8 mouse cellular contexts compared by ENCODE assay signal in genomic region chr16:3351508-3352046, GRCm38 (mm10).
DNase-seq lines count a peak whose midpoint lies in the region; ATAC-seq and TF ChIP-seq lines count a peak whose summit lies in the region.
"Not testable (repeated sequence)": the region's sequence is repeated elsewhere in the genome, so short reads cannot be mapped to it uniquely, and the experiment has no call there.

No protein-coding gene starts in this region.

- not testable (repeated sequence) for H3K4me2 ChIP-seq in forebrain, embryonic 14.5 days (ENCODE audit: low read length); heart, postnatal 0 days (ENCODE audit: low read depth, low read length); liver, embryonic 14.5 days (ENCODE audit: low read depth); midbrain, embryonic 16.5 days (ENCODE audit: low read length); stomach, embryonic 16.5 days (ENCODE audit: low read depth, low read length)

- not testable (repeated sequence) for H3K9ac ChIP-seq in forebrain, embryonic 14.5 days (ENCODE audit: low read length); heart, postnatal 0 days (replicated peaks; ENCODE audit: low read depth, low read length); liver, embryonic 14.5 days (replicated peaks); midbrain, embryonic 16.5 days (ENCODE audit: low read depth, low read length); stomach, embryonic 16.5 days (ENCODE audit: low read length)

- not testable (repeated sequence) for H3K27me3 ChIP-seq in forebrain, embryonic 14.5 days (replicated peaks; ENCODE audit: control insufficient read depth, insufficient read depth, low read length); heart, postnatal 0 days (ENCODE audit: control insufficient read depth, insufficient read depth, low read length); liver, embryonic 14.5 days (ENCODE audit: control insufficient read depth, insufficient read depth, low read length); midbrain, embryonic 16.5 days (ENCODE audit: control insufficient read depth, insufficient read depth, low read depth, low read length); stomach, embryonic 16.5 days (ENCODE audit: control insufficient read depth, insufficient read depth, low read length)

- WGBS in forebrain, embryonic 14.5 days, result 78% methylated on average over 3 of the region's 3 CpGs
- 67% methylated on average over 3 of the region's 3 CpGs for WGBS in heart, postnatal 0 days
- 62% methylated on average over 3 of the region's 3 CpGs for WGBS in liver, embryonic 14.5 days (ENCODE audit: insufficient replicate concordance)
- WGBS in midbrain, embryonic 16.5 days, result 79% methylated on average over 3 of the region's 3 CpGs
- 77% methylated on average over 3 of the region's 3 CpGs for WGBS in stomach, embryonic 16.5 days

- not testable (repeated sequence) for H3K4me3 ChIP-seq in forebrain, embryonic 14.5 days (ENCODE audit: low read depth, low read length); heart, postnatal 0 days (ENCODE audit: low read depth, low read length); liver, embryonic 14.5 days (ENCODE audit: insufficient read depth in 1 of 2, low read depth in 2 of 2, low read length in 2 of 2); midbrain, embryonic 16.5 days (ENCODE audit: low read depth, low read length); stomach, embryonic 16.5 days (replicated peaks; ENCODE audit: low read length)

- H3K4me1 ChIP-seq in forebrain, embryonic 14.5 days (ENCODE audit: control insufficient read depth, insufficient read depth, low read length); heart, postnatal 0 days (ENCODE audit: control insufficient read depth, insufficient read depth); liver, embryonic 14.5 days (replicated peaks; ENCODE audit: control insufficient read depth in 2 of 2, insufficient read depth in 2 of 2, low read length in 1 of 2); midbrain, embryonic 16.5 days (ENCODE audit: control insufficient read depth, insufficient read depth, low read length); stomach, embryonic 16.5 days (ENCODE audit: control insufficient read depth, insufficient read depth, low read length): not testable (repeated sequence)

- 0 out of 2 replicates have a peak, but pooled peaks have one; percentile 63 for ATAC-seq in forebrain, embryonic 14.5 days
- peak; percentile 75; the same call in 1 of the 2 replicates for ATAC-seq in heart, postnatal 0 days (ENCODE audit: insufficient read depth, low read depth)
- peak; percentile 78 for ATAC-seq in liver, embryonic 14.5 days (ENCODE audit: insufficient read depth)
- ATAC-seq in midbrain, embryonic 16.5 days, result peak; percentile 80
- peak; percentile 80 for ATAC-seq in stomach, embryonic 16.5 days (ENCODE audit: insufficient read depth, low FRiP score)

- not testable (repeated sequence) for H3K36me3 ChIP-seq in forebrain, embryonic 14.5 days (ENCODE audit: control insufficient read depth, insufficient read depth, low read length); heart, postnatal 0 days (replicated peaks; ENCODE audit: control insufficient read depth, insufficient read depth, low read length); liver, embryonic 14.5 days (replicated peaks; ENCODE audit: control insufficient read depth, insufficient read depth, low read depth); midbrain, embryonic 16.5 days (ENCODE audit: control insufficient read depth, insufficient read depth, low read length); stomach, embryonic 16.5 days (ENCODE audit: control insufficient read depth, insufficient read depth, low read length)

- peak; percentile 7 for DNase-seq in CD4-positive, CD25-positive, alpha-beta regulatory T cell, adult 2 months (ENCODE audit: low read depth, low spot score)
- peak; percentile 29 for DNase-seq in c-Kit-positive CD71-positive TER-119-positive erythroid progenitor cells, embryonic 14.5 days (ENCODE audit: low spot score)
- DNase-seq in forebrain, embryonic 14.5 days (ENCODE audit: low spot score); heart, postnatal 0 days (ENCODE audit: low spot score); liver, embryonic 14.5 days (ENCODE audit: low read depth in 3 of 3, low spot score in 3 of 3): not testable (repeated sequence)
- peak; percentile 76 for DNase-seq in kidney, postnatal 10 days

- H3K9me3 ChIP-seq in forebrain, embryonic 14.5 days (replicated peaks; ENCODE audit: control insufficient read depth, low read length); heart, postnatal 0 days (replicated peaks; ENCODE audit: control insufficient read depth, low read length); liver, embryonic 14.5 days (ENCODE audit: control insufficient read depth, low read length); midbrain, embryonic 16.5 days (replicated peaks; ENCODE audit: control insufficient read depth, low read length, poor library complexity, severe bottlenecking); stomach, embryonic 16.5 days (replicated peaks; ENCODE audit: control insufficient read depth, low read length): not testable (repeated sequence)

- TF ChIP-seq EP300 in heart, postnatal 0 days (IDR thresholded peaks at IDR 0.05; ENCODE audit: low read depth); liver, embryonic 14.5 days (IDR thresholded peaks at IDR 0.05; ENCODE audit: low read depth): not testable (repeated sequence)

- not testable (repeated sequence) for TF ChIP-seq CTCF in heart, postnatal 0 days (IDR thresholded peaks at IDR 0.05; ENCODE audit: low read depth); liver, embryonic 14.5 days (IDR thresholded peaks at IDR 0.05; ENCODE audit: low read depth)

- not testable (repeated sequence) for H3K27ac ChIP-seq in forebrain, embryonic 14.5 days (ENCODE audit: low read depth, low read length); heart, postnatal 0 days (ENCODE audit: low read depth); liver, embryonic 14.5 days; midbrain, embryonic 16.5 days (ENCODE audit: low read length); stomach, embryonic 16.5 days (ENCODE audit: low read length)
